Mouse (Mus musculus): ENCODE data around the gene Metap2.

DNA sequence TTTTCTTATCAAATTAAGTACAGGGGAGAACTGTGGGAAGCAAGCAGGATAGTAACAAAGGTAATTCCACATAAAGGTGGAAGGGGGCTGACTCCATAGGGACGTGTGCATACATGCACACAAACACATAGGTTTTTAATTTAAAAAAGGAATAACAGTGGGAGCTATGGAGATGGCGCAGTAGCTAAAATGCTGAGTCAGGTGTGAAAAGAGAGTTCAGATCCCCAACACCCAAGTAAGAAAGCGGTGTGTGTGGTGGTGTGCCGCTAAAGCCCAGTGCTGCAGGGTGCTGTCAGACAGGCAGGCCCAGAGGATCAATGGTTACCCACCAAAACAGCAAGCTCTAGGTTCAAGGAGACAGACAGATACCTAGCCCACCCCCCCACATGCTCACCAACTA, 18.2 kb downstream of the Metap2 start:
- TF ChIP-seq POLR2A (IDR thresholded peaks at IDR 0.05; ENCODE audit: insufficient read length, low read depth) = no peak
- no peak for TF ChIP-seq POLR2AphosphoS2 (IDR thresholded peaks at IDR 0.05; ENCODE audit: insufficient read length, low read depth)
- TF ChIP-seq E2F4 (IDR thresholded peaks at IDR 0.05; ENCODE audit: insufficient read depth) = no peak
- TF ChIP-seq REST (IDR thresholded peaks at IDR 0.05; ENCODE audit: insufficient read depth, insufficient read length) = no peak
- TF ChIP-seq CEBPB (IDR thresholded peaks at IDR 0.05; ENCODE audit: insufficient read depth, poor library complexity, severe bottlenecking) = no peak
- no peak for TF ChIP-seq MYOG (IDR thresholded peaks at IDR 0.05; ENCODE audit: control insufficient read depth in 1 of 3, insufficient read depth in 1 of 3, insufficient read length in 2 of 3, low read depth in 2 of 3)
- TF ChIP-seq USF1 (IDR thresholded peaks at IDR 0.05; ENCODE audit: low read depth) = no peak
- TF ChIP-seq TCF12 (IDR thresholded peaks at IDR 0.05; ENCODE audit: insufficient read depth, poor library complexity, severe bottlenecking) = no peak
- TF ChIP-seq TCF3 (IDR thresholded peaks at IDR 0.05; ENCODE audit: insufficient read length, low read depth) = no peak
- no peak for TF ChIP-seq MAX (IDR thresholded peaks at IDR 0.05; ENCODE audit: low read depth)
